Mouse (Mus musculus): ENCODE results near the gene Hist1h4m.
"Not testable (repeated sequence)": the region's sequence is repeated elsewhere in the genome, so short reads cannot be mapped to it uniquely, and the experiment has no call there.

DNA sequence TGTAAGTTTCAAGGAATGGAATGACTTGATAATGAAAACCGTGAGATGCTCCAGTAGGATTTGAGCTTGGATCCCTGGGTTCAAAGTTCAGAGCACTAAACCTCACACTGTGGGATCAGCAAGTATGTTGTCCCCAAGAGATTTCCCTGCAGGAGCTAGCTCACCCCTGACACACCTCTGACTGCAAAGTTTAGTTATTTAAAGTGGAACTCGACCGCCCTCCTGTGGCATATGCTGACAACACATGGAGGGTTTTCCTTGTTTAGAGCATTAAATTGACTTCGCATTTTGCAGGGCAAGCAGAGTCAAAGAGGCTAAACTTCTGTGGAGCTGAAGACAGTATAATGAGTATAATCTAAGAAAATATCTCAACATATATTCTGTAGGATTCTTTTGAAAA, 8.5 kb upstream of the Hist1h4m start:
- not testable (repeated sequence) for TF ChIP-seq GATA1, TAL1 (IDR thresholded peaks at IDR 0.05; ENCODE audit: low read length)

All from erythroblast, embryonic 14.5 days (primary cell).